8 mouse cellular contexts compared by ENCODE assay signal in the genomic region with DNA sequence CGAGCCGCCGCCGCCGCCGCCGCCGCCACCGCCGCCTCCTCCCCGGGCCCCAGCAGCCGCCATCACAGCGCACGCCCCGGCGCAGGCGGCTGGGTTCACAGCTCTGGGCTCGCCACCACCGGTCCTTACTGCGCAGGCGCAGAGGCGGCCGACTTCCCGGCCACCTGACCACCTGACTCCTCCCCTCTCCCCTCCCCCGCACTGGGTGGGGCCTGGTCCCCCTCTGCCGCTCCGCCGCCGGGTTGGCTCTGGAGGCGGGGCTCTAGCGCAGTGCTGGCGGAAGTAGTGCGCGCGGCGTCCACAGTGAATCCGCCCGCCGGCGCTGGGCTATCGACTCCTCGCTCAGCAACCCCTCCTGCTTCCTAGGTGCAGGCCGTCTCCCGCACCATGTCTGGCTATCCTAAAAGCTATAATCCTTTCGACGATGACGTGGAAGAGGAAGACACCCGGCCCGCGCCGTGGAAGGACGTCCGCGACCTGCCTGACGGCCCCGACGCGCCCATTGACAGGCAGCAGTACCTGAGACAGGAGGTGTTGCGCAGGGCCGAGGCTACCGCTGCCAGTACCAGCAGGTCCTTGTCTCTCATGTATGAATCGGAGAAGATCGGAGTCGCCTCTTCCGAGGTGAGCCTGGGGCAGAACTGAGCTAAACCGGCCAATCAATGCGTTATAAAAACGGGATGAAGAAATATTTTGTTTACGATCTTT. TPM values are rescaled to one million over a fixed set of nuclear protein-coding genes. Genes with fewer than 3 reads are reported as not detected.
DNase-seq lines count a peak whose midpoint lies in the region; ATAC-seq and TF ChIP-seq lines count a peak whose summit lies in the region.

A gene (plus strand): TSS at position 251 of the 708 bp plus-strand sequence.
A gene (minus strand): TSS at position 579 of the 708 bp plus-strand sequence.

- no peak for TF ChIP-seq RAD21 in MEL (IDR thresholded peaks at IDR 0.05; ENCODE audit: low read depth, low read length)

- under 1% methylated on average over 67 of the region's 69 CpGs for WGBS in cerebellum, adult 2 months
- 3% methylated on average over 63 of the region's 69 CpGs for WGBS in forebrain, postnatal 0 days
- under 1% methylated on average over 56 of the region's 69 CpGs for WGBS in lung, embryonic 15.5 days

- peak within 1 kb of the TSS; percentile 58 for H3K4me2 ChIP-seq in forebrain, postnatal 0 days (ENCODE audit: low read depth)
- peak within 1 kb of the TSS; percentile 81 for H3K4me2 ChIP-seq in lung, embryonic 15.5 days

- TF ChIP-seq EP300 in MEL (IDR thresholded peaks at IDR 0.05; ENCODE audit: low read depth in 1 of 2, low read length in 2 of 2): no peak

- DNase-seq in MEL (ENCODE audit: low read depth, low spot score): peak; percentile 98
- DNase-seq in cerebellum, adult 2 months: peak; percentile 100
- peak; percentile 99 for DNase-seq in forebrain, postnatal 0 days
- peak; percentile 100 for DNase-seq in heart, postnatal 4 days
- peak; percentile 98 to 100 for DNase-seq in layer of hippocampus, adult 8-10 months (ENCODE audit: low spot score in 2 of 2)
- DNase-seq in ovary, adult 18-20 months (ENCODE audit: low spot score): peak; percentile 99
- peak; percentile 99 for DNase-seq in thymus, postnatal 0 days (ENCODE audit: low spot score)

- peak within 1 kb of the TSS; percentile 45 for H3K27ac ChIP-seq in MEL (ENCODE audit: control insufficient read depth, low read depth, low read length)
- peak within 1 kb of the TSS; percentile 88 for H3K27ac ChIP-seq in cerebellum, adult 2 months (ENCODE audit: insufficient read depth, low read length)
- H3K27ac ChIP-seq in forebrain, postnatal 0 days (ENCODE audit: low read depth, low read length): peak within 1 kb of the TSS; percentile 87
- H3K27ac ChIP-seq in lung, embryonic 15.5 days: peak within 1 kb of the TSS; percentile 51

- H3K27me3 ChIP-seq in MEL (ENCODE audit: control insufficient read depth in 1 of 2, insufficient read depth in 2 of 2, low read length in 2 of 2): no peaks in the 10 kb centered on the region
- no peaks in the 10 kb centered on the region for H3K27me3 ChIP-seq in cerebellum, adult 2 months (ENCODE audit: control insufficient read depth, insufficient read depth, low read length)
- no peaks in the 10 kb centered on the region for H3K27me3 ChIP-seq in forebrain, postnatal 0 days (ENCODE audit: insufficient read depth, low read length)
- H3K27me3 ChIP-seq in lung, embryonic 15.5 days: no peaks in the 10 kb centered on the region

- TF ChIP-seq CTCF in MEL (IDR thresholded peaks at IDR 0.05 in 2 of 3, conservative IDR thresholded peaks at IDR 0.05 in 1 of 3; ENCODE audit: control insufficient read depth in 1 of 3, insufficient read depth in 1 of 3, low read depth in 2 of 3, low read length in 3 of 3, poor library complexity in 1 of 3, severe bottlenecking in 1 of 3): no peak
- no peak for TF ChIP-seq CTCF in cerebellum, adult 2 months (IDR thresholded peaks at IDR 0.05; ENCODE audit: borderline replicate concordance, insufficient read depth, low read depth, low read length)
- no peak; the same call in 1 of the 2 replicates for TF ChIP-seq CTCF in forebrain, postnatal 0 days (IDR thresholded peaks at IDR 0.05; ENCODE audit: low read depth)

- ATAC-seq in forebrain, postnatal 0 days: peak; percentile 97
- peak; percentile 98 for ATAC-seq in lung, embryonic 15.5 days (ENCODE audit: borderline replicate concordance, extremely low read depth, low FRiP score, low TSS enrichment)

- no peaks in the 10 kb centered on the region for H3K9me3 ChIP-seq in MEL (replicated peaks; ENCODE audit: insufficient read depth, low read length)
- no peaks in the 10 kb centered on the region for H3K9me3 ChIP-seq in forebrain, postnatal 0 days (ENCODE audit: low read length)
- H3K9me3 ChIP-seq in lung, embryonic 15.5 days: no peaks in the 10 kb centered on the region

- H3K79me2 ChIP-seq in MEL (ENCODE audit: control insufficient read depth, insufficient read depth, low read length, poor library complexity): peaks cover 15% of the 10 kb centered on the region

- peak; percentile 67 to 79; a peak in 3 of 4 replicates for TF ChIP-seq POLR2A in MEL (IDR thresholded peaks at IDR 0.05; ENCODE audit: control insufficient read depth in 1 of 2, insufficient read depth in 1 of 2, low read depth in 1 of 2, low read length in 2 of 2, poor library complexity in 1 of 2)
- peak; percentile 60; the same call in 1 of the 2 replicates for TF ChIP-seq POLR2A in cerebellum, adult 2 months (IDR thresholded peaks at IDR 0.05; ENCODE audit: borderline replicate concordance, insufficient read depth, low read length)

- H3K36me3 ChIP-seq in MEL (ENCODE audit: control insufficient read depth in 1 of 2, insufficient read depth in 2 of 2, low read length in 2 of 2): peaks cover 0 to 18% of the 10 kb centered on the region in 2 experiments; a peak in 3 of 4 replicates
- H3K36me3 ChIP-seq in forebrain, postnatal 0 days (ENCODE audit: insufficient read depth): 0 out of 2 replicates have a peak, but pooled peaks cover 8% of the 10 kb centered on the region
- no peaks in the 10 kb centered on the region for H3K36me3 ChIP-seq in lung, embryonic 15.5 days

- H3K4me1 ChIP-seq in MEL (ENCODE audit: control insufficient read depth in 1 of 2, insufficient read depth in 2 of 2, low read length in 2 of 2): peaks cover 5 to 9% of the 10 kb centered on the region in 2 experiments; a peak in 3 of 4 replicates
- peaks cover 11% of the 10 kb centered on the region; the same call in 1 of the 2 replicates for H3K4me1 ChIP-seq in cerebellum, adult 2 months (ENCODE audit: control insufficient read depth, insufficient read depth, low read length)
- H3K4me1 ChIP-seq in forebrain, postnatal 0 days (ENCODE audit: insufficient read depth): peaks cover 21% of the 10 kb centered on the region
- H3K4me1 ChIP-seq in lung, embryonic 15.5 days: peaks cover 21% of the 10 kb centered on the region

- H3K9ac ChIP-seq in MEL (ENCODE audit: control insufficient read depth, low read depth, low read length, poor library complexity, severe bottlenecking): peak within 1 kb of the TSS; percentile 90
- peak within 1 kb of the TSS; percentile 85 for H3K9ac ChIP-seq in forebrain, postnatal 0 days
- H3K9ac ChIP-seq in lung, embryonic 15.5 days: peak within 1 kb of the TSS; percentile 69

- H3K4me3 ChIP-seq in MEL (ENCODE audit: control insufficient read depth in 1 of 2, insufficient read depth in 1 of 2, low read depth in 2 of 2, low read length in 2 of 2): peak within 1 kb of the TSS; percentile 97
- H3K4me3 ChIP-seq in cerebellum, adult 2 months (replicated peaks; ENCODE audit: insufficient read depth, low read depth, low read length): peak within 1 kb of the TSS; percentile 97
- peak within 1 kb of the TSS; percentile 60 for H3K4me3 ChIP-seq in forebrain, postnatal 0 days (ENCODE audit: low read depth, low read length)
- H3K4me3 ChIP-seq in lung, embryonic 15.5 days: peak within 1 kb of the TSS; percentile 86

TF ChIP-seq in MEL, 35 proteins besides CTCF, POLR2A, EP300 and RAD21 (continues in another document):
- no peak for TF ChIP-seq TAL1 (IDR thresholded peaks at IDR 0.05; ENCODE audit: low read length)
- no peak for TF ChIP-seq ZC3H11A (IDR thresholded peaks at IDR 0.05; ENCODE audit: low read depth, low read length)
- no peak for TF ChIP-seq GATA1 (IDR thresholded peaks at IDR 0.05; ENCODE audit: low read depth, low read length)
- TF ChIP-seq POLR2AphosphoS2 (IDR thresholded peaks at IDR 0.05; ENCODE audit: low read length): peak; percentile 58; the same call in 1 of the 2 replicates
- peak; percentile 63 for TF ChIP-seq TCF12 (IDR thresholded peaks at IDR 0.05; ENCODE audit: low read depth, low read length)
- TF ChIP-seq ZNF384 (IDR thresholded peaks at IDR 0.05; ENCODE audit: low read depth, low read length): no peak
- TF ChIP-seq NRF1 (IDR thresholded peaks at IDR 0.05; ENCODE audit: insufficient read depth, low read depth, low read length, poor library complexity, severe bottlenecking): peak; percentile 89
- TF ChIP-seq BHLHE40 (IDR thresholded peaks at IDR 0.05; ENCODE audit: borderline replicate concordance, low read depth, low read length): 0 out of 2 replicates have a peak, but pooled peaks have one; percentile 3
- no peak for TF ChIP-seq E2F4 (IDR thresholded peaks at IDR 0.05; ENCODE audit: borderline replicate concordance, low read depth, low read length)
- peak in 1 of 2 experiments; percentile 63; a peak in 2 of 4 replicates for TF ChIP-seq USF2 (IDR thresholded peaks at IDR 0.05; ENCODE audit: borderline replicate concordance in 1 of 2, insufficient read depth in 1 of 2, low read depth in 1 of 2, low read length in 2 of 2)
- no peak for TF ChIP-seq POLR2AphosphoS5 (IDR thresholded peaks at IDR 0.05; ENCODE audit: borderline replicate concordance, low read depth, low read length)
- TF ChIP-seq ELF1 (IDR thresholded peaks at IDR 0.05; ENCODE audit: low read depth, low read length): peak; percentile 97
- TF ChIP-seq RCOR1 (IDR thresholded peaks at IDR 0.05; ENCODE audit: low read depth, low read length): 0 out of 2 replicates have a peak, but pooled peaks have one; percentile 15

RNA-seq across cellular contexts. Expression of the first gene that starts in this region (rescaled TPM):
- 9.4 and 11.6 TPM in 2 replicates for total RNA-seq in MEL (2012; rRNA removed)
- 10 to 100 TPM in 1 of 2 experiments, not detected in 1; 11.8 TPM for polyA plus RNA-seq in MEL (2012; ENCODE audit: insufficient read depth in 1 of 2, insufficient read length in 2 of 2, low read depth in 1 of 2, low replicate concordance in 2 of 2, missing spikeins in 1 of 2)
- 9.4 and 10.1 TPM in 2 replicates for polyA plus RNA-seq in cerebellum, adult 2 months (2012; rRNA removed)
- 41.9 and 43.2 TPM in 2 replicates for total RNA-seq in forebrain, postnatal 0 days (2014; rRNA removed)
- polyA plus RNA-seq in forebrain, postnatal 0 days (2015; fragmentation: Nextera tagmentation; extraction: Ambion mirVana): 14.5 and 19.9 TPM in 2 replicates
- 10 to 100 TPM; 15.7 to 16.3 TPM for total RNA-seq in heart, postnatal 4 days (2021)
- total RNA-seq in layer of hippocampus, adult 8-10 months (2022): 10 to 100 TPM; 19.5 to 21.6 (median 20.7) TPM
- 13.6 and 15.0 TPM in 2 replicates for polyA plus RNA-seq in lung, embryonic 15.5 days (2015; fragmentation: Nextera tagmentation; extraction: Ambion mirVana)
- polyA plus RNA-seq in thymus, postnatal 0 days (2015; fragmentation: Nextera tagmentation; extraction: Ambion mirVana): 14.1 and 14.8 TPM in 2 replicates

RNA-seq across cellular contexts. Expression of the second gene that starts in this region (rescaled TPM):
- total RNA-seq in MEL (2012; rRNA removed): 25.0 and 30.9 TPM in 2 replicates
- polyA plus RNA-seq in MEL (2012; ENCODE audit: insufficient read depth in 1 of 2, insufficient read length in 2 of 2, low read depth in 1 of 2, low replicate concordance in 2 of 2, missing spikeins in 1 of 2): 100 to 1,000 TPM in 1 of 2 experiments, 10 to 100 TPM in 1; 73.1 to 286 TPM
- polyA plus RNA-seq in cerebellum, adult 2 months (2012; rRNA removed): 251 and 265 TPM in 2 replicates
- total RNA-seq in forebrain, postnatal 0 days (2014; rRNA removed): 106 and 107 TPM in 2 replicates
- 32.6 and 41.2 TPM in 2 replicates for polyA plus RNA-seq in forebrain, postnatal 0 days (2015; fragmentation: Nextera tagmentation; extraction: Ambion mirVana)
- 10 to 100 TPM; 55.8 to 56.5 TPM for total RNA-seq in heart, postnatal 4 days (2021)
- total RNA-seq in layer of hippocampus, adult 8-10 months (2022): 100 to 1,000 TPM; 261 to 306 (median 301) TPM
- 23.4 and 29.1 TPM in 2 replicates for polyA plus RNA-seq in lung, embryonic 15.5 days (2015; fragmentation: Nextera tagmentation; extraction: Ambion mirVana)
- 29.0 and 31.3 TPM in 2 replicates for polyA plus RNA-seq in thymus, postnatal 0 days (2015; fragmentation: Nextera tagmentation; extraction: Ambion mirVana)

Comparison
In these comparisons a context has a peak if more than half of its experiments do, and no peak if none do; other contexts are left out.
1. Peak in every context shown above with its lines: DNase-seq, ATAC-seq, H3K4me3 ChIP-seq and H3K27ac ChIP-seq.